ENCODE assay signal across 7 mouse cellular contexts in the genomic region with DNA sequence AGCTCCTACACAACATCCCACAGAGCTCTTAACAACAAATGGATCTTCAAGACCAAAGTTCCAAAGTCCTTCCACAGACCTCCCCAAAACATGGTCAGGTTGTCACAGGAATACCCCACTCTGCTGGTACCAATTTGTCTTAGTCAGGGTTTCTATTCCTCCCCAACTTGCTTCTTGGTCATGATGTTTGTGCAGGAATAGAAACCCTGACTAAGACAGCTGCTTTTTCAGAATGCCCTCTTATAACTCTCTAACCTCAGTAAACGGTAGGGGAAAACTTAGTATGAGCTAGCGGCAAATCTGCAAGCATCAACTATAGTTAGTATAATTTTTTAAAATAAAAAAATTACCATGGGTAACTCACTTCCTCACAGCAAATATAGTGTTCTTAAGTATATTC.
A peak's percentile ranks its signal among the peaks of the same experiment; 100 is the strongest.
DNase-seq lines count a peak whose midpoint lies in the region; ATAC-seq lines count a peak whose summit lies in the region.
"Not testable (repeated sequence)": the region's sequence is repeated elsewhere in the genome, so short reads cannot be mapped to it uniquely, and the experiment has no call there.

No protein-coding gene starts in this region.

- not testable (repeated sequence) for H3K4me1 ChIP-seq in forebrain, embryonic 14.5 days (ENCODE audit: control insufficient read depth, insufficient read depth, low read length); midbrain, embryonic 11.5 days (ENCODE audit: control insufficient read depth, insufficient read depth, low read length); neural tube, embryonic 11.5 days (ENCODE audit: control insufficient read depth, insufficient read depth, low read length)

- H3K27me3 ChIP-seq in forebrain, embryonic 14.5 days (replicated peaks; ENCODE audit: control insufficient read depth, insufficient read depth, low read length); midbrain, embryonic 11.5 days (ENCODE audit: control insufficient read depth, insufficient read depth, low read length); neural tube, embryonic 11.5 days (ENCODE audit: control insufficient read depth, insufficient read depth, low read length): not testable (repeated sequence)

- H3K36me3 ChIP-seq in forebrain, embryonic 14.5 days (ENCODE audit: control insufficient read depth, insufficient read depth, low read length); midbrain, embryonic 11.5 days (ENCODE audit: control insufficient read depth, insufficient read depth, low read length); neural tube, embryonic 11.5 days (ENCODE audit: control insufficient read depth, insufficient read depth, low read length): not testable (repeated sequence)

- not testable (repeated sequence) for H3K9ac ChIP-seq in forebrain, embryonic 14.5 days (ENCODE audit: low read length); midbrain, embryonic 11.5 days (ENCODE audit: low read length); neural tube, embryonic 11.5 days (ENCODE audit: low read length)

- not testable (repeated sequence) for H3K9me3 ChIP-seq in forebrain, embryonic 14.5 days (replicated peaks; ENCODE audit: control insufficient read depth, low read length); midbrain, embryonic 11.5 days (ENCODE audit: control insufficient read depth, low read length); neural tube, embryonic 11.5 days (ENCODE audit: control insufficient read depth, low read length)

- H3K4me3 ChIP-seq in forebrain, embryonic 14.5 days (ENCODE audit: low read depth, low read length); midbrain, embryonic 11.5 days (ENCODE audit: low read depth, low read length); neural tube, embryonic 11.5 days (ENCODE audit: low read depth, low read length): not testable (repeated sequence)

- not testable (repeated sequence) for H3K4me2 ChIP-seq in forebrain, embryonic 14.5 days (ENCODE audit: low read length); midbrain, embryonic 11.5 days; neural tube, embryonic 11.5 days (ENCODE audit: low read depth)

- H3K27ac ChIP-seq in forebrain, embryonic 14.5 days (ENCODE audit: low read depth, low read length); midbrain, embryonic 11.5 days (ENCODE audit: low read depth, low read length); neural tube, embryonic 11.5 days (ENCODE audit: low read depth, low read length): not testable (repeated sequence)

- WGBS in forebrain, embryonic 14.5 days = 96% methylated on average over 2 of the region's 2 CpGs
- WGBS in midbrain, embryonic 11.5 days = 90% methylated on average over 2 of the region's 2 CpGs
- 96% methylated on average over 2 of the region's 2 CpGs for WGBS in neural tube, embryonic 11.5 days

- not testable (repeated sequence) for ATAC-seq in forebrain, embryonic 14.5 days; midbrain, embryonic 11.5 days (ENCODE audit: low FRiP score); neural tube, embryonic 11.5 days (ENCODE audit: insufficient read depth, low FRiP score, low TSS enrichment)

- peak; percentile 12 for DNase-seq in 3T3-L1 (ENCODE audit: low read depth, low spot score)
- DNase-seq in R1 (ENCODE audit: low read depth, low spot score) = peak; percentile 77
- peak; percentile 48 for DNase-seq in embryo, embryonic 11 days
- DNase-seq in forebrain, embryonic 14.5 days (ENCODE audit: low spot score) = peak; percentile 44
- DNase-seq in induced T-regulatory cell, adult 2 months (ENCODE audit: low read depth) = peak; percentile 46
- DNase-seq in midbrain, embryonic 11.5 days (ENCODE audit: low spot score, missing footprints) = peak; percentile 97
- DNase-seq in neural tube, embryonic 11.5 days (ENCODE audit: low spot score) = peak; percentile 90

Comparison
In these comparisons a context has a peak if more than half of its experiments do, and no peak if none do; other contexts are left out.
1. DNase-seq: peak in every context shown above with its lines; median percentile 97 in midbrain, embryonic 11.5 days; 90 in neural tube, embryonic 11.5 days; 77 in R1; 48 in embryo, embryonic 11 days; 46 in induced T-regulatory cell, adult 2 months; 44 in forebrain, embryonic 14.5 days; 12 in 3T3-L1.